Mouse (Mus musculus): ENCODE results near the gene Kbtbd12. TPM values are rescaled to one million over a fixed set of nuclear protein-coding genes. Genes with fewer than 3 reads are reported as not detected.

The Kbtbd12 gene
- polyA plus RNA-seq, 1 experiment from 2014 or later, result 6.4 TPM

- DNase-seq (ENCODE audit: low spot score), result peak; percentile 57
- H3K4me3 ChIP-seq, result no peak overlapping the region
- no peaks in the 10 kb centered on the region for H3K9me3 ChIP-seq
- no peaks in the 10 kb centered on the region for H3K27me3 ChIP-seq (ENCODE audit: insufficient read depth, poor library complexity, severe bottlenecking)
- H3K27ac ChIP-seq, result no peak overlapping the region
- H3K4me1 ChIP-seq, result peaks cover 9% of the 10 kb centered on the region
- WGBS, result 83% methylated on average over 4 of the region's 4 CpGs
- H3K36me3 ChIP-seq, result no peaks in the 10 kb centered on the region
Measured at GRCm38 (mm10) chr6:88524056-88524455, 113.7 kb downstream of the Kbtbd12 start.

GRCm38 (mm10) chr6:88523451-88523850 is 114.3 kb downstream of the Kbtbd12 start:
- 74% methylated on average over 3 of the region's 3 CpGs for WGBS
- Histone ChIP-seq H3K9me3 (no peaks in the 10 kb centered on the region), H3K4me3 (no peak overlapping the region), H3K27ac (no peak overlapping the region), H3K4me1 (peaks cover 10% of the 10 kb centered on the region), H3K27me3 (ENCODE audit: insufficient read depth, poor library complexity, severe bottlenecking) (no peaks in the 10 kb centered on the region), H3K36me3 (no peaks in the 10 kb centered on the region)
- DNase-seq (ENCODE audit: low spot score), result peak; percentile 68

DNA sequence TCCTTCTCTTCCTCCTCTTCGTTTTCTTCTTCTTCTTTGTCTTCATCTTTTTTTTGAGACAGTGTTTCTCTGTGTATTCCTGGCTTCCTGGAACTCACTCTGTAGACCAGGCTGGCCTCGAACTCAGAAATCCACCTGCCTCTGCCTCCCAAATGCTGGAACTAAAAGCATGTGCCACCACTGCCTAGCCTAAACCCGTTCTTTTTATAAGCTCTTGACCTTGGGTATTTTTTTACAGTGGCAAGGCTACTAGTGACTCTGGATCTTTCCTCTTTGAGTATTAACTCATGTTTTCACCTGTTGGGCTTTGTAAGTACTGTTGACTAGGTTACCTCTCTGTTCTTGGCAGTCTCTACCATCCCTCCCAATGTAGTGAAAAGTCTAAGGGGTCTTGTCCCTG is 114.7 kb downstream of the Kbtbd12 start:
- Histone ChIP-seq H3K4me3 (no peak overlapping the region), H3K27me3 (ENCODE audit: insufficient read depth, poor library complexity, severe bottlenecking) (no peaks in the 10 kb centered on the region), H3K36me3 (no peaks in the 10 kb centered on the region), H3K27ac (no peak overlapping the region), H3K9me3 (no peaks in the 10 kb centered on the region), H3K4me1 (peaks cover 10% of the 10 kb centered on the region)
- peak; percentile 31 for DNase-seq (ENCODE audit: low spot score)
- WGBS, result 63% methylated on average over 3 of the region's 3 CpGs

GRCm38 (mm10) chr6:88522606-88523005 is 115.1 kb downstream of the Kbtbd12 start:
- H3K9me3 ChIP-seq, result no peaks in the 10 kb centered on the region
- H3K27me3 ChIP-seq (ENCODE audit: insufficient read depth, poor library complexity, severe bottlenecking), result no peaks in the 10 kb centered on the region
- no peak overlapping the region for H3K4me3 ChIP-seq
- H3K36me3 ChIP-seq, result no peaks in the 10 kb centered on the region
- 54% methylated on average over 3 of the region's 3 CpGs for WGBS
- DNase-seq (ENCODE audit: low spot score), result peak; percentile 72
- H3K4me1 ChIP-seq, result peaks cover 10% of the 10 kb centered on the region
- no peak overlapping the region for H3K27ac ChIP-seq

DNA sequence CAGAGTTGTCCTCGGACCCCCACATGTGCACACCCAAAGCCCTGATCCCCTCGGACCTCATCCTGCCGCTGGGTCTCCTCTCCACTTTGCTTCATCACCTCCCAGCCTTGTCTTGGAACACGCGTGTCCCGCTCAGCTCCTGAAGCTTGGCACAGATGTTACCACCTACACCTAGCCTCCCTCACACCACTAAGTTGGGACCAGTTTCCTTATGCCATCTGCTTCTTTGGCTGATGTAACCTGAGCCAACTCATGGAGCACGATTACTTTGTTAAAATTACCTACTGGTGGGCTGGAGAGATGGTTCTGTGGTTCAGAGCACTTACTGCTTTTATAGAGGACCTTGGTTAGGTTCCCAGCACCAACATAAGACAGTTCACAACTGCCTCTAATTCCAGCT is 115.9 kb downstream of the Kbtbd12 start:
- Histone ChIP-seq H3K27me3 (ENCODE audit: insufficient read depth, poor library complexity, severe bottlenecking) (no peaks in the 10 kb centered on the region), H3K9me3 (no peaks in the 10 kb centered on the region), H3K36me3 (no peaks in the 10 kb centered on the region), H3K4me3 (no peak overlapping the region), H3K27ac (no peak overlapping the region), H3K4me1 (peaks cover 15% of the 10 kb centered on the region)
- 88% methylated on average over 7 of the region's 7 CpGs for WGBS
- peak; percentile 45 for DNase-seq (ENCODE audit: low spot score)

DNA sequence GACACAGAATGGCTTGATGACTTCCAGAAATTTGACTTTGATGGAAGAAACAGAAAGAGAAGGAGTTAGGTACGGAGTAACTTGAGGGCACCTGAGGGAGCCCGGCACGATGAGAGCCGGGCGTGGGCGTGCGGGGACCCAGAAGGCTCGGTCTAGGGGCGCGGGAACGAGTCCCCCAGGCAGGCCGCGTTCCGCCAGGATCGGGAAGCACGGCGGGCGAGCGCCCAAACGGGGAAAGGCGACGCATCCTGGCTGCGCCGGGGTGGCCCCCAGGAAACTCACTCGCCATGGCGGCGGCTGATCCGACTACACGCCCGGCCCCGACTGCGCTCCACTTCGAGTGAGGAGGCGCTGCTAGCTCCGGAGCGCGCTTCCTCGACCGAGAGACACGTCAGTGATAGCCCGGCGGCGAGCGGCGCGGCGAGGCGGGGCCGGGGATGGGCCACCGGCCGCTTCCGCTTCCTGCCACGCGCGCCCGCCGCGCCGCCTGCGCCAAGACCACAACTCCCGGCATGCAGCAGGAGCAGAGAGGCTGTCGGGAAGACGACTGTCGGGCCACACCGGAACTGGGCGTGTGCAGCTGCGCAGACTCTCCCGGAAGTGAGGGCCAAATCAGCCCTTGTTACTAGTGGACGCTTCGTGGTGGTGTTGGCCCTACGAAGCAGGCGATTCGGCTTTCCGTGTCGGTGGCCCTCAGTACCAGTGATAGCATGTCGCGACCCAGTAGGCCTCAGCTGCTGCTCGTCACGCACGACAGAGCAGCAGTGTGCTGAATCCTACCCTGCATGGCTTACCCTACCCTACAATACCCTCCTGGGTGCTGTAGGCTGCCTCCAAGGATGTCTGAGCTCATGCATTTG is 119.1 kb downstream of the Kbtbd12 start, which contains the start of gene Sec61a1:
Gene Sec61a1, minus strand, starts transcription at position 502 of the 860 bp plus-strand sequence.
- Histone ChIP-seq H3K4me1 (peaks cover 44% of the 10 kb centered on the region), H3K27me3 (ENCODE audit: insufficient read depth, poor library complexity, severe bottlenecking) (no peaks in the 10 kb centered on the region), H3K9me3 (no peaks in the 10 kb centered on the region), H3K36me3 (peaks cover 26% of the 10 kb centered on the region), H3K4me3 (peak within 1 kb of the TSS; percentile 92), H3K27ac (peak within 1 kb of the TSS; percentile 96)
- peak; percentile 99 for DNase-seq (ENCODE audit: low spot score)
- under 1% methylated on average over 80 of the region's 80 CpGs for WGBS

DNA sequence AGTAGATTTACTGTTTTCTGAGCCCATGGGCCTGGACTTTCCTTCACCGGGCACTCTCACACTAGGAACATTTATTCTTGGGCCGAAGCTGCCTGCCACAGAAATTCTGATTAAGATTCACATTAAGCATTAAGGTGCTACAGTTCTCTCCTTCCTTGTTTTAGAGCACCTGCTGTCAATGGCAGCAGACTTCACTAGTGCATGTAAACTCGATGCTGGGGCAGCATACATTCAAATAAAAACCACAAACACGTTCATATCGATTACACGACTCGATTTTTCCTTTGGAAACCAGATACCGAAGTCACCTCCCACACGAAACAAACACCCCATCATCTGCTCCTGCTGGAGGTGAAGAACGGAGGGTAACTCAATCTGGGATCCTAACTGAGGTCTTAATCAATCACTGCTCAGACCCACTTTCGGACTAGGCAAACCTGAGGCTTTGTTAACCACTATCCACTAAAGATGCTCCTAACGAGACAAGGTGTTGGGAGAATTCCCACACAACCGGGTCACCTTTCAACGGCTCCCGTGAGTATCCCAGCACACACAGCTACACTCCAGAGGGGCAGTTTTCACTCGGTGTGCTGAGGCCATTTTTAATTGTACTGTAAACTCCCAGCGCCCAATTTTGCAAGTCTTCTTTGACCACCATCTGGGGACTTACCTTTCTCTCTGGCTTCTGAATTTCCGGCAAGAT is 119.9 kb downstream of the Kbtbd12 start:
- H3K27me3 ChIP-seq (ENCODE audit: insufficient read depth, poor library complexity, severe bottlenecking), result no peaks in the 10 kb centered on the region
- H3K27ac ChIP-seq, result peak overlapping the region; percentile 96
- no peaks in the 10 kb centered on the region for H3K9me3 ChIP-seq
- peak; percentile 74 for DNase-seq (ENCODE audit: low spot score)
- H3K4me3 ChIP-seq, result peak overlapping the region; percentile 92
- peaks cover 33% of the 10 kb centered on the region for H3K36me3 ChIP-seq
- 12% methylated on average over 18 of the region's 18 CpGs for WGBS
- H3K4me1 ChIP-seq, result peaks cover 45% of the 10 kb centered on the region

DNA sequence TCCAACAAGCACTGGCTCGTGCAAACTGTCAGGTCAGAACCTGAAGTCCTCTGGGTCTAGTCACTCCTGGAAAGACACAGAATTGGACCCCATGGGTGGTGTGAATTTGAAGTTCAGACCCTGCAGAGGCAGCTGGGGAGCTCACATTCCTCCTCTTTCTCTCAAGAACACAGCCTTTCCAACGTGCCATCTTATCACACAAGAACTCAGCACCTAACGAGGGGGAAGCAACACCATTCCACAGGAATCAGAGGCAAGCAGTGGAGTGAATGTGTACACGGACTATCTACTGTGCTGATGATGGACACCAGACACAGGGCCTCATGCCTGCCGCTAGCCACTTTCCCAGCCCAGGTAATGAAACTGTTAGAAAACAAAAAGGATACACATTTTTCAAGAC is 121.1 kb downstream of the Kbtbd12 start:
- no peaks in the 10 kb centered on the region for H3K9me3 ChIP-seq
- peak; percentile 87 for DNase-seq (ENCODE audit: low spot score)
- H3K4me3 ChIP-seq, result peak overlapping the region; percentile 92
- peak overlapping the region; percentile 70; the same call in 1 of the 2 replicates for H3K27ac ChIP-seq
- no peaks in the 10 kb centered on the region for H3K27me3 ChIP-seq (ENCODE audit: insufficient read depth, poor library complexity, severe bottlenecking)
- H3K36me3 ChIP-seq, result peaks cover 44% of the 10 kb centered on the region
- peaks cover 53% of the 10 kb centered on the region for H3K4me1 ChIP-seq
- 25% methylated on average over 5 of the region's 5 CpGs for WGBS

DNA sequence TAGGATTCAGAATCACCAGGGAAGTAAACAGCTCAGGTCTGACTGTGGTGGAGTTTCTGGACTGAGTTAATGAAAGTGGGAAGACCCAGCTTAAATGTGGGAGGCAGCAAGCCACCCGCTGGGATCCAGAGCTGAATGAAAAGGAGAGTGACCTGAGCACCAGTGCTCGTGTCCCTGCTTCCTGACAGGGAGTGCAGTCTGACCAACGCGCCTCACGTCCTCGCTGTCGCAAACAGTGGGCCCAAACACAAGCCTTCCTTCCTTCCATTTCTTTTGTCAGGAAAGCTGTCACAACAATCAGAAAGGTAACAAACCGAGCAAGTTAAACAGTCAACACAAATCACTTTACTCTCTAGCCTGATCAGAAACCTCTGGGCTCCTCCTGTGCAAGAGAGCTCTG is 121.8 kb downstream of the Kbtbd12 start:
- Histone ChIP-seq H3K27me3 (ENCODE audit: insufficient read depth, poor library complexity, severe bottlenecking) (no peaks in the 10 kb centered on the region), H3K36me3 (peaks cover 51% of the 10 kb centered on the region), H3K27ac (no peak overlapping the region), H3K9me3 (no peaks in the 10 kb centered on the region), H3K4me3 (peak overlapping the region; percentile 92; the same call in 1 of the 2 replicates), H3K4me1 (peaks cover 53% of the 10 kb centered on the region)
- WGBS, result 77% methylated on average over 8 of the region's 8 CpGs
- no peak for DNase-seq (ENCODE audit: low spot score)

- Histone ChIP-seq H3K4me1 (peaks cover 49% of the 10 kb centered on the region), H3K27me3 (ENCODE audit: insufficient read depth, poor library complexity, severe bottlenecking) (no peaks in the 10 kb centered on the region), H3K9me3 (no peaks in the 10 kb centered on the region), H3K27ac (no peak overlapping the region), H3K36me3 (peaks cover 66% of the 10 kb centered on the region), H3K4me3 (no peak overlapping the region)
- DNase-seq (ENCODE audit: low spot score), result no peak
- WGBS, result 56% methylated on average over 4 of the region's 4 CpGs
Measured at GRCm38 (mm10) chr6:88514546-88514945, 123.2 kb downstream of the Kbtbd12 start.

DNA sequence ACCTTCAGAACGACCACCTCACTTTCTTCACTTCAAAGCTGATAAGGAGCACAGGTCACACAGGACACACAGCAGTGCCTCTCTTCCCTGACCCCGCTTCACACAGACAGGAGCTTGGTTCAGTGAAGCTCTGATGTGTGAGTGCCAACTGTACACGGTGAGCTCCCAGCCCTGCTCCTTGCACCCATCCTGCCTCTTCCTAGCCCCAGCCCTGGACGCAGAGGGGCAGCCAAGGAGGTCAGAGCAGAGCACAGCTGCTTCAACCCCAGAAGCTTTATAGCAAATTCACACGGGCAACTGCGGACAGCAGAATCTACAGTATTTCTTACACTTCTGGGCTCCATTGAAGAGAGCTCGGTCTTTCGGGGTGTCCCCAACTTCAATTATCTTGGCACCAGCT is 123.8 kb downstream of the Kbtbd12 start:
- Histone ChIP-seq H3K9me3 (no peaks in the 10 kb centered on the region), H3K27ac (no peak overlapping the region), H3K27me3 (ENCODE audit: insufficient read depth, poor library complexity, severe bottlenecking) (no peaks in the 10 kb centered on the region), H3K4me3 (no peak overlapping the region), H3K36me3 (peaks cover 70% of the 10 kb centered on the region), H3K4me1 (peaks cover 44% of the 10 kb centered on the region)
- peak; percentile 64 for DNase-seq (ENCODE audit: low spot score)
- 74% methylated on average over 8 of the region's 8 CpGs for WGBS

GRCm38 (mm10) chr6:88503044-88503443 is 134.7 kb downstream of the Kbtbd12 start:
- Histone ChIP-seq H3K27me3 (ENCODE audit: insufficient read depth, poor library complexity, severe bottlenecking) (no peaks in the 10 kb centered on the region), H3K36me3 (peaks cover 69% of the 10 kb centered on the region), H3K4me1 (peaks cover 32% of the 10 kb centered on the region), H3K27ac (no peak overlapping the region; the same call in 1 of the 2 replicates), H3K4me3 (no peak overlapping the region), H3K9me3 (no peaks in the 10 kb centered on the region)
- no peak for DNase-seq (ENCODE audit: low spot score)
- WGBS, result 92% methylated on average over 4 of the region's 4 CpGs
